Mouse (Mus musculus) testis, adult 2 months (tissue): Measurements from ENCODE around the gene 1600014C23Rik.

Source experiments
- CTCF ChIP-seq: fragments of 200-500 bp; IDR thresholded peaks from 2 replicates; pipeline ENCODE4 v1.5.1; 2012; ENCODE audit warnings: low read depth, mild to moderate bottlenecking, inconsistent platforms, low read length, moderate library complexity; ENCODE audit not compliant: control insufficient read depth, insufficient read depth, insufficient replicate concordance
- POLR2A ChIP-seq: fragments of 200-500 bp; IDR thresholded peaks from 2 replicates; pipeline ENCODE4 v1.6.1; 2012; ENCODE audit warnings: low read depth, mild to moderate bottlenecking, inconsistent platforms, low read length, moderate library complexity; ENCODE audit not compliant: control insufficient read depth

DNA sequence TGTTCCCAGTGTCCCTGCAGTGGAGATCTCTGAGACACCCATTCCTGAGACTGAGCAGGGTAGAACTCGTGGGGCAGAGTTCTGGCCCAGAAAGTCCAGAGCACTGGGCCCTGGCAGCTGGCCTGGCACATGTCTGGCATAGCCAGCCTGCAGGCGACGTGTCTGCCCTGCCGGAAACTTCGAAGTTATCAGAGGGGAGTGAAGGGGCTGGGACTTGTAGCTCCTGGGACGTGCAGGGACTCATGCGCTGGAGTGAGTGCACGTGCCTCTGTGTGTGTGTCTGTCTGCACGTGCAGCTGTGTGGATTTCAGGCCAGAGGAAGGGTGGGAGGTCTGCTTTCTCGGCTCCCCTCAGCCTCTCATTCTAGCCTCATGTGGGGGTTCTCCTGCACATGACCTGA, 4.3 kb downstream of the 1600014C23Rik start:
- TF ChIP-seq CTCF (no peak), POLR2A (no peak)
